Mouse (Mus musculus) heart, postnatal 0 days (tissue): ENCODE measurements around the gene Prmt1. TPM values are rescaled to one million over a fixed set of nuclear protein-coding genes. Genes with fewer than 3 reads are reported as not detected.

Experiments used
- ATAC-seq: fragments of 200-750 bp; cut with Nextera tagmentation; 2 replicates; pipeline ENCODE4 v1.8.0; 2017; ENCODE audit warnings: low read depth, moderate number of reproducible peaks, moderate library complexity; ENCODE audit not compliant: insufficient read depth
- DNase-seq: peaks from one replicate; pipeline ENCODE4 v3.0.0-alpha.2; 2016; ENCODE audit warnings: low spot score
- H3K27ac ChIP-seq: fragments of 300-500 bp; sonication (generic); 2 replicates; pipeline ENCODE4 v1.5.1; 2014; ENCODE audit warnings: low read depth, mild to moderate bottlenecking
- H3K27me3 ChIP-seq: fragments of 300-500 bp; sonication (generic); 2 replicates; pipeline ENCODE4 v1.6.1; 2014; ENCODE audit warnings: low read length, mixed read lengths; ENCODE audit not compliant: control insufficient read depth, insufficient read depth
- H3K36me3 ChIP-seq: fragments of 300-500 bp; sonication (generic); replicated peaks from 2 replicates; pipeline ENCODE4 v1.6.1; 2014; ENCODE audit warnings: low read length, mixed read lengths; ENCODE audit not compliant: control insufficient read depth, insufficient read depth
- H3K4me1 ChIP-seq: fragments of 300-500 bp; sonication (generic); 2 replicates; pipeline ENCODE4 v1.6.1; 2014; ENCODE audit warnings: antibody characterized with exemption; ENCODE audit not compliant: control insufficient read depth, insufficient read depth
- H3K4me2 ChIP-seq: fragments of 300-500 bp; sonication (generic); 2 replicates; pipeline ENCODE4 v1.6.1; 2014; ENCODE audit warnings: low read depth, mild to moderate bottlenecking, low read length, moderate library complexity
- H3K4me3 ChIP-seq: fragments of 300-500 bp; sonication (generic); 2 replicates; pipeline ENCODE4 v1.5.1; 2014; ENCODE audit warnings: low read depth, low read length
- H3K9ac ChIP-seq: fragments of 300-500 bp; sonication (generic); replicated peaks from 2 replicates; pipeline ENCODE4 v1.6.1; 2014; ENCODE audit warnings: low read depth, low read length, mixed read lengths
- H3K9me3 ChIP-seq: fragments of 300-500 bp; sonication (generic); replicated peaks from 2 replicates; pipeline ENCODE4 v1.6.1; 2016; ENCODE audit warnings: low read length; ENCODE audit not compliant: control insufficient read depth
- CTCF ChIP-seq: IDR thresholded peaks from 2 replicates; pipeline ENCODE4 v1.5.1; 2016; ENCODE audit warnings: antibody characterized with exemption, control low read depth, low read depth
- EP300 ChIP-seq: IDR thresholded peaks from 2 replicates; pipeline ENCODE4 v1.6.1; 2016; ENCODE audit warnings: antibody characterized with exemption, low read depth
- WGBS: fragments of 180-500 bp; shearing (Covaris S2); extraction: QIAGEN DNeasy Blood & Tissue Kit; methylation state at CpG from one replicate; pipeline ENCODE4 v1.1.7; 2014; 5-methylcytosine and 5-hydroxymethylcytosine counted together
- polyA plus RNA-seq: library from polyadenylated mRNA; unstranded; fragments of >200 nt; fragmentation: Nextera tagmentation; extraction: Ambion mirVana; gene quantifications from 2 replicates; pipeline ENCODE4 v1.2.1, GENCODE M21; 2015
- total RNA-seq: library from RNA; depleted of rRNA; stranded (reverse); fragments of >200 nt; gene quantifications from 2 replicates; pipeline ENCODE4 v1.2.3, GENCODE M21; 2014; ENCODE audit warnings: low replicate concordance; rRNA removed

Prmt1 gene
- total RNA-seq (152 and 173 TPM in 2 replicates), polyA plus RNA-seq (271 and 300 TPM in 2 replicates)

GRCm38 (mm10) chr7:44986192-44986878 lies at the start of gene Prmt1:
Gene Prmt1, minus strand, starts transcription at chr7:44986568.
- no peak for TF ChIP-seq CTCF
- TF ChIP-seq EP300: peak; percentile 86
- DNase-seq (peak; percentile 100), ATAC-seq (peak; percentile 93)
- Histone ChIP-seq H3K36me3 (peaks cover 20% of the 10 kb centered on the region), H3K27me3 (no peaks in the 10 kb centered on the region), H3K4me3 (peak within 1 kb of the TSS; percentile 89), H3K4me2 (peak within 1 kb of the TSS; percentile 96), H3K9ac (peak within 1 kb of the TSS; percentile 91), H3K27ac (peak within 1 kb of the TSS; percentile 96), H3K4me1 (peaks cover 18% of the 10 kb centered on the region; the same call in 1 of the 2 replicates), H3K9me3 (no peaks in the 10 kb centered on the region)
- under 1% methylated on average over 42 of the region's 42 CpGs for WGBS

- no peak overlapping the region for H3K9ac ChIP-seq
- WGBS: 78% methylated on average over 3 of the region's 3 CpGs
Observed at GRCm38 (mm10) chr7:45035631-45036030, 49.3 kb upstream of the Prmt1 start.

DNA sequence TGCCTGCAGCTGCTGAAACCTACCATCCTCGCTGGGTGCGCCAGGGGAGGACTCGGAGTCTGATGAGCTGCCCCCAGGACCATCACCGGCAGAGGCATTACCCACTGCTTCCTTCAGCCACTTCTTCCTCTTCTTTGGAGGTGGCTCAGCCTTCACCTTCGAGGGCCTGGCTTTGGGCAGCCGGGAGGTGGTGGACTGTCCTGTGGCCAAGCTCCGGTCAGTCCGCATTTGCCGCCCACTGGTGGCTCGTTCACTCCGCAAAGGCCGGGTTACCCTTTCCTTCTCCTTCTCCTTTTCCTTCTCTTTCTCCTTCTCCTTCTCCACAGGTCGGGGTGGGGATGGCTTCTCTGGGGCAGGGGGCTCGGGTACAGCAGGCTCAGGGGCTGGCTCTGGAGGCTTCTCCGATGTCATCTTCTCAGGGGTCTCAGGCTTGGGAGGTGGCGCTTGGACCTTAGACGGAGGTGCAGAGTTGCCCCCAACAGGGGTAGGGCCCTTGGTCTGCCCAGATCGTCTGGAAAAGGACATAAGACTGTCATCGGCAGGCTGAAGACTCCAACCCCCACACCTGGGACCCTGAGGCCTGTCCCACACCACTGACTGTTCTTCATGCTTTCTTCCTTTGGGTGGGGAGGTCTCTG lies 47.5 kb upstream of the Prmt1 start:
- Histone ChIP-seq H3K9ac (no peak overlapping the region), H3K4me2 (no peak overlapping the region), H3K9me3 (no peaks in the 10 kb centered on the region), H3K4me1 (no peaks in the 10 kb centered on the region), H3K27me3 (no peaks in the 10 kb centered on the region), H3K27ac (no peak overlapping the region), H3K4me3 (no peak overlapping the region), H3K36me3 (peaks cover 95% of the 10 kb centered on the region)
- DNase-seq (no peak), ATAC-seq (no peak)
- TF ChIP-seq EP300: no peak
- TF ChIP-seq CTCF: no peak
- WGBS: 92% methylated on average over 19 of the region's 19 CpGs

More at GRCm38 (mm10) chr7:45035631-45036030, 49.3 kb upstream of the Prmt1 start:
- TF ChIP-seq CTCF: no peak
- no peak for TF ChIP-seq EP300
- no peak overlapping the region for H3K27ac ChIP-seq
- no peak for DNase-seq
- peaks cover 97% of the 10 kb centered on the region for H3K36me3 ChIP-seq
- ATAC-seq: no peak
- H3K4me2 ChIP-seq: no peak overlapping the region
- no peaks in the 10 kb centered on the region for H3K4me1 ChIP-seq
- H3K27me3 ChIP-seq: no peaks in the 10 kb centered on the region
- H3K4me3 ChIP-seq: no peak overlapping the region
- no peaks in the 10 kb centered on the region for H3K9me3 ChIP-seq

GRCm38 (mm10) chr7:45030857-45031256 lies 44.5 kb upstream of the Prmt1 start:
- DNase-seq (no peak), ATAC-seq (no peak)
- Histone ChIP-seq H3K27me3 (no peaks in the 10 kb centered on the region), H3K27ac (no peak overlapping the region), H3K36me3 (peaks cover 90% of the 10 kb centered on the region), H3K9me3 (no peaks in the 10 kb centered on the region), H3K4me2 (no peak overlapping the region), H3K9ac (no peak overlapping the region), H3K4me1 (0 out of 2 replicates have a peak, but pooled peaks cover 2% of the 10 kb centered on the region), H3K4me3 (no peak overlapping the region)
- 97% methylated on average over 8 of the region's 8 CpGs for WGBS
- TF ChIP-seq CTCF (no peak), EP300 (no peak)

- no peaks in the 10 kb centered on the region for H3K9me3 ChIP-seq
- no peak overlapping the region for H3K4me3 ChIP-seq
- peaks cover 81% of the 10 kb centered on the region for H3K36me3 ChIP-seq
- H3K4me2 ChIP-seq: no peak overlapping the region
- no peak for TF ChIP-seq CTCF
- TF ChIP-seq EP300: no peak
- 0 out of 2 replicates have a peak, but pooled peaks cover 7% of the 10 kb centered on the region for H3K4me1 ChIP-seq
- DNase-seq: no peak
- no peaks in the 10 kb centered on the region for H3K27me3 ChIP-seq
- WGBS: 85% methylated on average over 6 of the region's 6 CpGs
- no peak for ATAC-seq
- H3K27ac ChIP-seq: no peak overlapping the region
- no peak overlapping the region for H3K9ac ChIP-seq
Observed at GRCm38 (mm10) chr7:45029995-45030394, 43.6 kb upstream of the Prmt1 start.
